Mouse (Mus musculus) right cerebral cortex, adult 18-20 months (tissue): Measurements from ENCODE around the gene Ccnd1.

ENCODE experiments used
- DNase-seq: peaks from one replicate; pipeline ENCODE4 v3.0.0; 2022; ENCODE audit warnings: mixed read lengths

Ccnd1 gene

GRCm38 (mm10) chr7:144938661-144939343 is 923 bp downstream of the Ccnd1 start:
- no peak for DNase-seq

- no peak for DNase-seq
Observed at GRCm38 (mm10) chr7:144937899-144938517, 1.7 kb downstream of the Ccnd1 start.

- peak; percentile 88 for DNase-seq
Observed at GRCm38 (mm10) chr7:144937490-144937889, 2.2 kb downstream of the Ccnd1 start.

GRCm38 (mm10) chr7:144936311-144936880 is 3.3 kb downstream of the Ccnd1 start:
- no peak for DNase-seq

- peak; percentile 54 for DNase-seq
Observed at GRCm38 (mm10) chr7:144935563-144935962, 4.2 kb downstream of the Ccnd1 start.

- no peak for DNase-seq
Observed at GRCm38 (mm10) chr7:144934901-144935300, 4.8 kb downstream of the Ccnd1 start.

GRCm38 (mm10) chr7:144933796-144934195 is 5.9 kb downstream of the Ccnd1 start:
- DNase-seq: no peak

- no peak for DNase-seq
Observed at GRCm38 (mm10) chr7:144933336-144933735, 6.4 kb downstream of the Ccnd1 start.

GRCm38 (mm10) chr7:144932389-144932937 is 7.3 kb downstream of the Ccnd1 start:
- DNase-seq: no peak

GRCm38 (mm10) chr7:144931778-144932177 is 7.9 kb downstream of the Ccnd1 start:
- DNase-seq: no peak

GRCm38 (mm10) chr7:144929931-144930330 is 9.8 kb downstream of the Ccnd1 start:
- DNase-seq: no peak

GRCm38 (mm10) chr7:144929506-144929905 is 10.2 kb downstream of the Ccnd1 start:
- no peak for DNase-seq

GRCm38 (mm10) chr7:144928889-144929210 is 10.9 kb downstream of the Ccnd1 start:
- no peak for DNase-seq

- DNase-seq: no peak
Observed at GRCm38 (mm10) chr7:144928009-144928888, 11.5 kb downstream of the Ccnd1 start.

- no peak for DNase-seq
Observed at GRCm38 (mm10) chr7:144927591-144927990, 12.1 kb downstream of the Ccnd1 start.

- DNase-seq: no peak
Observed at GRCm38 (mm10) chr7:144918823-144919222, 20.9 kb downstream of the Ccnd1 start.

GRCm38 (mm10) chr7:144914948-144915750 is 24.6 kb downstream of the Ccnd1 start, which contains the start of gene LTO1:
Gene LTO1 (plus strand): TSS chr7:144915100.
- DNase-seq: peak; percentile 93

- peak; percentile 87 for DNase-seq
Observed at GRCm38 (mm10) chr7:144914296-144914947, 25.3 kb downstream of the Ccnd1 start.

GRCm38 (mm10) chr7:144912897-144913296 is 26.8 kb downstream of the Ccnd1 start:
- DNase-seq: no peak

GRCm38 (mm10) chr7:144911121-144911520 is 28.6 kb downstream of the Ccnd1 start:
- DNase-seq: peak; percentile 39

- peak; percentile 59 for DNase-seq
Observed at GRCm38 (mm10) chr7:144908705-144909104, 31.0 kb downstream of the Ccnd1 start.

- no peak for DNase-seq
Observed at GRCm38 (mm10) chr7:144907793-144908192, 31.9 kb downstream of the Ccnd1 start.
